1 mouse cellular context compared by ENCODE assay signal in genomic region chr15:96713758-96714675, GRCm38 (mm10).
TF ChIP-seq lines count a peak whose summit lies in the region.

No protein-coding gene starts in this region.

TF ChIP-seq in MEL, 35 proteins besides CTCF, POLR2A, EP300 and RAD21 (continued from another document):
- TF ChIP-seq NRF1 (IDR thresholded peaks at IDR 0.05; ENCODE audit: insufficient read depth, low read depth, low read length, poor library complexity, severe bottlenecking) (no peak), MYC (IDR thresholded peaks at IDR 0.05; ENCODE audit: low read depth, low read length) (peak; percentile 67; the same call in 1 of the 2 replicates), UBTF (IDR thresholded peaks at IDR 0.05; ENCODE audit: borderline replicate concordance, insufficient read depth, low read depth, low read length) (no peak), KAT2A (conservative IDR thresholded peaks at IDR 0.05; ENCODE audit: low read depth, low read length) (no peak), HCFC1 (IDR thresholded peaks at IDR 0.05; ENCODE audit: low read depth, low read length) (no peak), ZNF384 (IDR thresholded peaks at IDR 0.05; ENCODE audit: low read depth, low read length) (peak; percentile 87), SIN3A (IDR thresholded peaks at IDR 0.05; ENCODE audit: low read length) (no peak; the same call in none of the 2 replicates), POLR2AphosphoS5 (IDR thresholded peaks at IDR 0.05; ENCODE audit: borderline replicate concordance, low read depth, low read length) (no peak), MXI1 (IDR thresholded peaks at IDR 0.05; ENCODE audit: low read depth, low read length) (peak; percentile 75), ZKSCAN1 (IDR thresholded peaks at IDR 0.05; ENCODE audit: low read depth, low read length) (no peak), GABPA (IDR thresholded peaks at IDR 0.05; ENCODE audit: low read depth, low read length) (no peak), ZMIZ1 (IDR thresholded peaks at IDR 0.05; ENCODE audit: low read depth, low read length) (no peak), NELFE (IDR thresholded peaks at IDR 0.05; ENCODE audit: low read depth, low read length) (no peak), POLR2AphosphoS2 (IDR thresholded peaks at IDR 0.05; ENCODE audit: low read length) (no peak), CHD1 (IDR thresholded peaks at IDR 0.05; ENCODE audit: low read depth, low read length) (0 out of 2 replicates have a peak, but pooled peaks have one; percentile 88), RCOR1 (IDR thresholded peaks at IDR 0.05; ENCODE audit: low read depth, low read length) (no peak; the same call in 1 of the 2 replicates), ETS1 (IDR thresholded peaks at IDR 0.05; ENCODE audit: low read depth, low read length) (no peak; the same call in 1 of the 2 replicates), SMC3 (IDR thresholded peaks at IDR 0.05; ENCODE audit: low read depth, low read length) (no peak), MAFK (IDR thresholded peaks at IDR 0.05; ENCODE audit: borderline replicate concordance, low read depth, low read length) (no peak), USF2 (IDR thresholded peaks at IDR 0.05; ENCODE audit: borderline replicate concordance in 1 of 2, insufficient read depth in 1 of 2, low read depth in 1 of 2, low read length in 2 of 2) (no peak), BHLHE40 (IDR thresholded peaks at IDR 0.05; ENCODE audit: borderline replicate concordance, low read depth, low read length) (no peak), TBP (IDR thresholded peaks at IDR 0.05; ENCODE audit: low read depth, low read length) (no peak), CHD2 (IDR thresholded peaks at IDR 0.05; ENCODE audit: low read length) (no peak), JUND (IDR thresholded peaks at IDR 0.05; ENCODE audit: low read depth, low read length) (peak; percentile 61; the same call in 1 of the 2 replicates), ELF1 (IDR thresholded peaks at IDR 0.05; ENCODE audit: low read depth, low read length) (peak; percentile 52; the same call in 1 of the 2 replicates)
